Mouse (Mus musculus) midbrain, postnatal 0 days (tissue): ENCODE results near the gene Nol4l. TPM values are rescaled to one million over a fixed set of nuclear protein-coding genes. Genes with fewer than 3 reads are reported as not detected.
A peak's percentile ranks its signal among the peaks of the same experiment; 100 is the strongest.

Experiments used
- ATAC-seq: fragments of 200-750 bp; cut with Nextera tagmentation; 2 replicates; pipeline ENCODE4 v1.8.0; 2017; ENCODE audit warnings: moderate number of reproducible peaks, mild to moderate bottlenecking, moderate TSS enrichment, moderate library complexity; ENCODE audit not compliant: low FRiP score
- DNase-seq: peaks from one replicate; pipeline ENCODE4 v3.0.0-alpha.2; 2015; ENCODE audit warnings: low spot score
- H3K27ac ChIP-seq: fragments of 300-500 bp; sonication (generic); 2 replicates; pipeline ENCODE4 v1.5.1; 2014; ENCODE audit warnings: low read depth, mild to moderate bottlenecking, low read length, mixed read lengths
- H3K27me3 ChIP-seq: fragments of 300-500 bp; sonication (generic); 2 replicates; pipeline ENCODE4 v1.6.1; 2014; ENCODE audit warnings: low read length, control low read depth, mixed read lengths; ENCODE audit not compliant: insufficient read depth
- H3K36me3 ChIP-seq: fragments of 300-500 bp; sonication (generic); 2 replicates; pipeline ENCODE4 v1.6.1; 2014; ENCODE audit warnings: low read length, control low read depth, mixed read lengths; ENCODE audit not compliant: insufficient read depth
- H3K4me1 ChIP-seq: fragments of 300-500 bp; sonication (generic); 2 replicates; pipeline ENCODE4 v1.6.1; 2014; ENCODE audit warnings: mild to moderate bottlenecking, control low read depth, antibody characterized with exemption, low read length, mixed read lengths; ENCODE audit not compliant: insufficient read depth
- H3K4me2 ChIP-seq: fragments of 300-500 bp; sonication (generic); 2 replicates; pipeline ENCODE4 v1.6.1; 2014; ENCODE audit warnings: low read depth, mild to moderate bottlenecking, low read length, mixed read lengths; ENCODE audit not compliant: poor library complexity, severe bottlenecking
- H3K4me3 ChIP-seq: fragments of 300-500 bp; sonication (generic); 2 replicates; pipeline ENCODE4 v1.5.1; 2014; ENCODE audit warnings: low read depth, mild to moderate bottlenecking, low read length, moderate library complexity
- H3K9ac ChIP-seq: fragments of 300-500 bp; sonication (generic); replicated peaks from 2 replicates; pipeline ENCODE4 v1.6.1; 2014; ENCODE audit warnings: mild to moderate bottlenecking, low read length, moderate library complexity, mixed read lengths; ENCODE audit not compliant: poor library complexity, severe bottlenecking
- H3K9me3 ChIP-seq: fragments of 300-500 bp; sonication (generic); 2 replicates; pipeline ENCODE4 v1.6.1; 2016; ENCODE audit warnings: low read length, control low read depth
- CTCF ChIP-seq: IDR thresholded peaks from 2 replicates; pipeline ENCODE4 v1.5.1; 2016; ENCODE audit warnings: antibody characterized with exemption, mild to moderate bottlenecking
- WGBS: fragments of 180-500 bp; shearing (Covaris S2); extraction: QIAGEN DNeasy Blood & Tissue Kit; methylation state at CpG from one replicate; pipeline ENCODE4 v1.1.7; 2014; 5-methylcytosine and 5-hydroxymethylcytosine counted together
- polyA plus RNA-seq: library from polyadenylated mRNA; unstranded; fragments of >200 nt; fragmentation: Nextera tagmentation; extraction: Ambion mirVana; gene quantifications from 2 replicates; pipeline ENCODE4 v1.2.1, GENCODE M21; 2015
- total RNA-seq: library from RNA; depleted of rRNA; stranded (reverse); fragments of >200 nt; gene quantifications from 2 replicates; pipeline ENCODE4 v1.2.3, GENCODE M21; 2014

Nol4l gene
- total and polyA plus RNA-seq, 2 experiments from 2014 or later: 26.4 to 97.7 TPM

DNA sequence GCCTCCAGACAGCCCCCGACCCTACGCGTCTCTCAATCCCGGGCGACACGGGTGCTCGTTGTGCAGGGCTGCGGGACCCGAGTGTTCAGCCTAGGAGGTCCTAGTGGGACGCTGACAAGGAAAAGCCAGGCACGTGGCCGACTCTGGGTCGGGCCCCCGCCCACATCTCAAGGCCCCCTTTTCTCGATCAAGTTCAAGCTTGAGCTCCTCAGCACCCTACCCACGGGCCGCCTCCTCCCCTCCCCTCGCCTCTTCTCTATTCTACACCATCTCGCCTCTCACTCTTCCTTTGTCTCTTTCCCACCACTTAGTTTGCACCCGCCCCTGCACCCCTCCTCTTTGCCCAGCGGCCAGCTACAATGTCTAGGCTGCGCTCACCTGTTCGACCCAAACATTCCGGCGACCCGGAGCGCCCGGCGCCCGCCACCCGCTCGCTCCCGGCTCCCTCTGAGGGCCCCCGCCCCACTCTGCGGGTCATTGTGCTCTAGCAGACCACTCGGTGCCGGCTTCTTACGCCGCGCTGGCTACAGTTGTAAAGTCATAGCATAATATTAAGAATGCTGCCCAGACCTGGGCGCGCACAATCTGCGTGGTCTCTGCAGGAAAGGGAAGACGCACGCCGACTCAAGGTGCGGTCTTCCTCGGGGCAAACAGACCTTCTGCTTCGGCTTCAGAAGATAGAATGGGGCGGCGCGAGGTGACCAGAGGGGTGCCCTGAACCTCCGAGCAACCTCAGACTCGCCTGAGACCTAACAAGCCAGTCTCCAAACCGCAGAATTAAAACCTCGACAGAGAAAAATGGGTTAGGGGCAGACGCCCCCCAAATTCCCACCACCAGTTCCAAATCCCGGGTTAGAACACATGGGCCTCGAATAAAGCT lies 84.4 kb downstream of the Nol4l start:
- no peak for DNase-seq
- no peaks in the 10 kb centered on the region; the same call in 1 of the 2 replicates for H3K36me3 ChIP-seq
- ATAC-seq: peak; percentile 31
- peak overlapping the region; percentile 94 for H3K9ac ChIP-seq
- peak overlapping the region; percentile 90 for H3K4me3 ChIP-seq
- peak overlapping the region; percentile 93 for H3K4me2 ChIP-seq
- H3K27me3 ChIP-seq: no peaks in the 10 kb centered on the region
- peaks cover 23% of the 10 kb centered on the region for H3K4me1 ChIP-seq
- no peaks in the 10 kb centered on the region for H3K9me3 ChIP-seq
- peak overlapping the region; percentile 94 for H3K27ac ChIP-seq
- no peak for TF ChIP-seq CTCF
- under 1% methylated on average over 57 of the region's 59 CpGs for WGBS

DNA sequence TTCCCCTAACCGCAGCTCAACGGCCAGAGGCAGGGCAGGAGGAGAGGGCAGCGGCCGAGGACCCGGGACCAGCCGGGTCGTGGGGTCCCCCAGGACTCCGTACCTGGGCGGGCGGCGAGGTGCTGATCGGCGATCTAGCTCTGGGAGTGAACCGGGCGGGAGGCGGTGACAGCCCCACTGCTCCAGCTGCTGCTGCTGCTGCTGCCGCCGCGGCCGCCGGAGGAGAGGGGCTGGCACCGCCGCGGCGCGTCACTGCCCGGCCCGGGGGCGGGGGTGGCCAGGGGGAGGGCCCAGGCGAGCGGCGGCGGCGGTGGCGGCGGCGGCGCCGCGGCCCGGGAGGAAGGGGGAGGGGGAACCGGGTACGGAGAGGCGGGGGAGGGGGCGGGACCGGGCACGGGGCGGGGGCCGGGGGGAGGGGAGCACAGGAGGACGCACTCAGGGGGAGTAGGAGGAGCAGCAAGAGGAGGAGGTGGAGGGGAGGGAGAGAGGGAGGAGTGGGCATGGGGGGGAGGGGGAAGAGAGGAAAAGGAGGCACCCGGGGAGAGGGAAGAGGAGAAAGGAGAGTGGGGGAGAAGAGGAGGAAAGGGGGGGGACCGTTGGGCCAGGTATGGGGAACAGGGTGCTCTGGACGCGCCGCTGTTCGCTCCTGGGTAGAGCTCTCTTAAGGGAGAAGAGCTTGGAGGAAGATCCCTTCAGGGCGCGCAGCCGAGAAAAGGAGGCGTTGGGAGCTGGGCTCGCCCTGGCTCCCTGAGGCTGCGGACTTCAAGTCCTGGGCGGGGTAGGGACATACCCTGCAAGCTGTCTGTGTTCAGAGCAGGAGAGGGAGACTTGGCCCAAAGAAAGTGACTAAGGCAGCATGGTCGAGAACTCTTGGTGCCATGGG lies 85.3 kb downstream of the Nol4l start:
- TF ChIP-seq CTCF: no peak
- H3K27me3 ChIP-seq: no peaks in the 10 kb centered on the region
- DNase-seq (peak; percentile 76), ATAC-seq (peak; percentile 82)
- peak overlapping the region; percentile 93 for H3K4me2 ChIP-seq
- peak overlapping the region; percentile 94 for H3K27ac ChIP-seq
- peak overlapping the region; percentile 90 for H3K4me3 ChIP-seq
- peaks cover 23% of the 10 kb centered on the region for H3K4me1 ChIP-seq
- no peaks in the 10 kb centered on the region; the same call in 1 of the 2 replicates for H3K36me3 ChIP-seq
- H3K9me3 ChIP-seq: no peaks in the 10 kb centered on the region
- 0% methylated on average over 25 of the region's 64 CpGs for WGBS
- H3K9ac ChIP-seq: peak overlapping the region; percentile 94

DNA sequence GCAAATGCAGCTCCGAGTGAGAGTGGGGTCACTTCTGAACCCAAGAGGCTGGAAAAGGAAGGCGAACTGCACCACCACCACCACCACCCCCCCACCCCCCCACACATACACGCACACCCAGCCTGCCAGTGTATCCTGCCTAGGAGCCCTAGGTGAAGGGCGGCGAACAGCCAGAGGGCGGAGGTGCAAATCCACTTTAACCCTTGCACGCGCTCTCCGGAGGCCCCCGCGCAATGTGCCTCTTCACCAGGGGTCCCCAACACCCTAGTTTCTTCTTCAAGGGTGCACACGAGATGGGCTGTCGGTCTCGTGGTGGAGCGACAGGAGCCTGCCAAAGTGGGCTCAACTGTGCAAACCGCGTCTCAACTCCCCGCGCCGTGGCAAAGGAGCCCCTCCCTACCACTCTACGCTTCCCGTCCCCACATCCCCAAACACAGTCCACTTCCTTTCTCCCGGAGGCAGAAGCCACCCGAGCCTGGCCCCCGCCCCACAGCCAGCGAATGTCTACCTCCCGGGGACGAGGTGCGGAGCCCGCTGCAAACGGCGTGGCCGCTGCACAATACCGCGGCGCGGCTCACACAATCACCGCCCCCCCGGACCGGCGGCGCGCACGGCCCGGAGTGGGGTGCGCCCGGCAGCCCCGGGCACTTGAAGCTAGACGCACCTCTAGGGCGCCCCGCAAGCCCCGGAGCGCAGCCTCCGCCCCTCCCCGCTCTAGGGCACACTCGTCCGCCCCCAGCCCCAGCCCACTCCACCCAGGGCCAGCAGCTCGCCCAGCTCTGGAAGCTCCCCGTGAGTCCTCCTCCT lies 86.1 kb downstream of the Nol4l start:
- DNase-seq (no peak), ATAC-seq (peak; percentile 54)
- Histone ChIP-seq H3K36me3 (no peaks in the 10 kb centered on the region; the same call in 1 of the 2 replicates), H3K9me3 (no peaks in the 10 kb centered on the region), H3K4me2 (peak overlapping the region; percentile 93), H3K27me3 (no peaks in the 10 kb centered on the region), H3K4me3 (peak overlapping the region; percentile 90), H3K9ac (peak overlapping the region; percentile 94), H3K4me1 (peaks cover 23% of the 10 kb centered on the region), H3K27ac (peak overlapping the region; percentile 94)
- under 1% methylated on average over 46 of the region's 59 CpGs for WGBS
- peak; percentile 11; the same call in 1 of the 2 replicates for TF ChIP-seq CTCF

DNA sequence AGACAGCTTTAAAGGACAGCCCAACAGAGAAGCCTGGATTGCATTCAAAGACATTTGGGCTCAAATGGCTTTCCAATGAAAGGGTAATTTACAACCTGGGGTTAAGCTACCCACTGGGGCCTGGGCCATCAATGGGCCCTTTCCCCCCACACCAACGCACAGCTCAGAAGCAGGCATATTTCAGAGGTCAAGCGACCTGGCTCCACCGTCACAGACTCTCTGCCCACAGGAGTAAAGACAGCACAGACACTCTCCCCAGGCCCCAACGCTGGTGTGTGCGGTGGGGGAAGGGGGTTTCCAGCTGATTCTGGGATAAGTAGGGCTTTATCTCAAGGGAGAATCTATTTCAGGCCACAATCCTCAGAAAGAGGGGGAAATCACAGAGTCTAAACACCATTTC lies 87.1 kb downstream of the Nol4l start:
- H3K4me2 ChIP-seq: peak overlapping the region; percentile 93
- peak overlapping the region; percentile 51 for H3K27ac ChIP-seq
- DNase-seq: no peak
- ATAC-seq: no peak
- H3K36me3 ChIP-seq: no peaks in the 10 kb centered on the region; the same call in 1 of the 2 replicates
- no peak for TF ChIP-seq CTCF
- H3K27me3 ChIP-seq: no peaks in the 10 kb centered on the region
- peaks cover 23% of the 10 kb centered on the region for H3K4me1 ChIP-seq
- no peaks in the 10 kb centered on the region for H3K9me3 ChIP-seq
- peak overlapping the region; percentile 90 for H3K4me3 ChIP-seq
- WGBS: 8% methylated on average over 5 of the region's 5 CpGs
- peak overlapping the region; percentile 94 for H3K9ac ChIP-seq

DNA sequence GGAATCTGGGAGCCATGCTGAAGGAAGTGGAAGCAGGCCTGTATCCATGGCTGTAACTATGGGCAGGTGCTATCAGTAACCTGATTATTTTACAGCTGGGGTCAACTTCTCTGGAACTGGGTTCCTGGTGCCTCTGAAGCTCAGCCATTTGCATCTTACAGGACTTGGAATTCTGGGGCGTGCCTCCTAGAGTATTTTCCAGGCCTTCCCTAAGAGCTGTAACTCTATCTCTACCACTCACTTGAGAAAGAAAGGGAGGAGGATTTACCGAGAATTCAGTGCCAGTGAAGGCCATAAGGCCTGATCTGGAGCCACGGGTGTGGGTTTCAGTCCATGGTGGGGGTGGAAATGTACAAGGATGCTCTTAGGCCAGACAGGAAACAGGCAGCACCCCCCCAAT lies 88.5 kb downstream of the Nol4l start:
- H3K27me3 ChIP-seq: no peaks in the 10 kb centered on the region
- peak overlapping the region; percentile 19; the same call in 1 of the 2 replicates for H3K9ac ChIP-seq
- peaks cover under 1% of the 10 kb centered on the region for H3K36me3 ChIP-seq
- H3K4me2 ChIP-seq: 0 out of 2 replicates have a peak overlapping the region, but pooled peaks have one; percentile 6
- H3K4me1 ChIP-seq: peaks cover 30% of the 10 kb centered on the region
- no peaks in the 10 kb centered on the region for H3K9me3 ChIP-seq
- ATAC-seq (no peak), DNase-seq (no peak)
- TF ChIP-seq CTCF: no peak
- 40% methylated on average over 3 of the region's 3 CpGs for WGBS
- no peak overlapping the region for H3K27ac ChIP-seq
- no peak overlapping the region for H3K4me3 ChIP-seq
